Mouse (Mus musculus): Measurements from ENCODE around the gene Pcna. TPM values are rescaled to one million over a fixed set of nuclear protein-coding genes. Genes with fewer than 3 reads are reported as not detected.

Gene Pcna
- polyA plus RNA-seq, 1 experiment from 2014 or later, result 197 TPM

Other genes starting within 250 kb of the Pcna start
- 14.8 and 17.0 TPM in 2 replicates for gene Rassf2, start 223.1 kb downstream of the Pcna start, polyA plus RNA-seq (2015; fragmentation: Nextera tagmentation; extraction: Ambion mirVana)
- 12.4 and 14.0 TPM in 2 replicates for gene Slc23a2, start 108.2 kb downstream of the Pcna start, polyA plus RNA-seq (2015; fragmentation: Nextera tagmentation; extraction: Ambion mirVana)
- gene Tmem230, start 5.5 kb downstream of the Pcna start, polyA plus RNA-seq (2015; fragmentation: Nextera tagmentation; extraction: Ambion mirVana), result 52.8 and 53.8 TPM in 2 replicates
- 16.9 and 19.3 TPM in 2 replicates for gene Cds2, start 9.8 kb upstream of the Pcna start, polyA plus RNA-seq (2015; fragmentation: Nextera tagmentation; extraction: Ambion mirVana)
- gene Prokr2, start 132.1 kb upstream of the Pcna start, polyA plus RNA-seq (2015; fragmentation: Nextera tagmentation; extraction: Ambion mirVana), result 1.6 and 2.6 TPM in 2 replicates